Comparison of ENCODE assay signal across 7 mouse cellular contexts in genomic region chr5:121477680-121478079, GRCm38 (mm10). TPM values are rescaled to one million over a fixed set of nuclear protein-coding genes. Genes with fewer than 3 reads are reported as not detected.
DNase-seq lines count a peak whose midpoint lies in the region; ATAC-seq lines count a peak whose summit lies in the region.

No protein-coding gene starts in this region.

- no peak overlapping the region for H3K4me2 ChIP-seq in liver, embryonic 13.5 days

- peaks cover 37% of the 10 kb centered on the region for H3K4me1 ChIP-seq in liver, embryonic 13.5 days (replicated peaks)

- DNase-seq in kidney, adult 9 months, result peak; percentile 80
- DNase-seq in kidney, postnatal 4 days, result no peak
- peak; percentile 91 for DNase-seq in 3T3-L1 (ENCODE audit: low read depth, low spot score)
- DNase-seq in CD4-positive helper T cell, adult 2 months (ENCODE audit: low read depth, low spot score), result peak; percentile 71
- DNase-seq in cerebellum, postnatal 14 days, result peak; percentile 68 to 75
- DNase-seq in liver, embryonic 13.5 days, result peak; percentile 58
- DNase-seq in yolk sac, embryonic 10.5 days (ENCODE audit: low spot score), result peak; percentile 26

- no peak for ATAC-seq in liver, embryonic 13.5 days (ENCODE audit: low read depth)

- H3K27me3 ChIP-seq in liver, embryonic 13.5 days, result no peaks in the 10 kb centered on the region

- H3K27ac ChIP-seq in liver, embryonic 13.5 days, result no peak overlapping the region

- WGBS in liver, embryonic 13.5 days (ENCODE audit: insufficient replicate concordance), result 26% methylated on average over 3 of the region's 3 CpGs

- H3K4me3 ChIP-seq in liver, embryonic 13.5 days (replicated peaks), result no peak overlapping the region

- no peak overlapping the region for H3K9ac ChIP-seq in liver, embryonic 13.5 days

- no peaks in the 10 kb centered on the region for H3K36me3 ChIP-seq in liver, embryonic 13.5 days

- no peaks in the 10 kb centered on the region for H3K9me3 ChIP-seq in liver, embryonic 13.5 days (replicated peaks)

RNA-seq across cellular contexts. Expression of gene Erp29, which starts 25.4 kb away (rescaled TPM):
- 99.8 and 102 TPM in 2 replicates for polyA plus RNA-seq in liver, embryonic 13.5 days (2015; fragmentation: Nextera tagmentation; extraction: Ambion mirVana)

RNA-seq across cellular contexts. Expression of gene Adam1b, which starts 25.6 kb away (rescaled TPM):
- polyA plus RNA-seq in liver, embryonic 13.5 days (2015; fragmentation: Nextera tagmentation; extraction: Ambion mirVana), result not detected in 2 replicates

RNA-seq across cellular contexts. Expression of gene Tmem116, which starts 26.0 kb away (rescaled TPM):
- 0.83 and 1.3 TPM in 2 replicates for polyA plus RNA-seq in liver, embryonic 13.5 days (2015; fragmentation: Nextera tagmentation; extraction: Ambion mirVana)

Comparison
In these comparisons a context has a peak if more than half of its experiments do, and no peak if none do; other contexts are left out.
1. DNase-seq: peak in kidney, adult 9 months (single experiment), 3T3-L1 (single experiment), CD4-positive helper T cell, adult 2 months (single experiment), cerebellum, postnatal 14 days (2 of 2), liver, embryonic 13.5 days (single experiment) and yolk sac, embryonic 10.5 days (single experiment); none in kidney, postnatal 4 days (0 of 2).